Mouse (Mus musculus): ENCODE measurements at regions not wholly inside any gene's neighbourhood (a gene's known extent, or its start where the extent isn't known, plus 50 kb on each side); places are given as distances from the start of the nearest gene placed in this dataset.
"Not testable (repeated sequence)": the region's sequence is repeated elsewhere in the genome, so short reads cannot be mapped to it uniquely, and the experiment has no call there.

DNA sequence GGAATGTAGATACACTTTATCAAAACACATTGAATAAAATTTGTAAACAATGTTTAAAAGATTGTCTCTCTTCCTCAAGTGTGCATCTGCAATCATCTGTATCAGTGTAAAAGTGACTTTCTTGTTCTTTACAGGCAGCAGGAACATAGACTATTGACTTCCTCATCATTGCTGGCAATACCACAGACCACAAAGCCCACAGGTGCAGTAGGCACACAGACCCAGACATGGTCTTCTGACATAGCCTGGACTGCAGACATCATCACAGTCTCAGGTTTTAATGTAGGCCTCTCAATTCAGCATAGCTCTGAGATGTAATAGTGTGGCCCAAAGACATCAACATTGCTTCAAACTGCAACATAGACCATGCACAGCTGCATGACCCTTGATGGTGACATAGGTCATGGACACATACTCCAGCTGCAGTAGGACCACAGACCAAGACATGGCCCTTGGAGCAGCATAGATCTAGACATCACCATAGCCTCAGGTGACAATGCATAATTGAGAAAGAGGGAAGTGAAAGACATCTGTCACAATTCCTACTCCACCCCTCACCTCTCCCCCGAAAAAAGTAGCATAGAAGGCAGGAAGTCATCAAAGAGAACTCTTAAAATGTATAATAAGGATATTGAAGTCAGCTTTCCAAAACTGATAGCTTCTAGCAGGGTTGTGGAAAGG, 74.1 kb upstream of the Speer2 start:
- intact Hi-C loops (cut with DNase I): no loop called here
- DNase-seq (ENCODE audit: low spot score in 2 of 2): no peak

GRCm38 (mm10) chr16:69943635-69944034, 80.1 kb upstream of the Speer2 start:
- no peak for DNase-seq (ENCODE audit: low spot score in 2 of 2)
- intact Hi-C loops (cut with DNase I): no loop called here

DNA sequence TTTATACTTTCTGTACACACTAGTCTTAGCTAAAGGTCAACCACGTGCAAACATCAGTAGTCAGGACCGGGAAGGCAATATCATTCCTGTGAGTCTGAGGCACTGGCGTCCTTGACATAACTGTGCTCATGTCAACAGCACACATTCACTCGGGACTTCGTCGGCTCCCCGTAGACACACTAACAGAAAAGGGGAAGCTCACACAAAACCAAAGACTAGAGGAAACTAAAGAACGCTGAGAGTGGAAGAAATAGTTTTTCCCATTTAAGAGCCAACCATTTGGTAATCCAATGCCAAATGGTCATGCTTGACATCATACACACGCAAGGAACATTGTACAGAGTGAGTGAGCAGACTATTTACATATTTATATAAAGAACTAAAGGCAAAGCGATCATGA, 85.2 kb upstream of the Speer2 start:
- intact Hi-C loops (cut with DNase I): no loop called here
- DNase-seq (ENCODE audit: low spot score in 2 of 2): no peak

GRCm38 (mm10) chr16:69949339-69949738, 85.8 kb upstream of the Speer2 start:
- no peak for DNase-seq (ENCODE audit: low spot score in 2 of 2)
- intact Hi-C loops (cut with DNase I): no loop called here

- intact Hi-C loops (cut with DNase I): no loop called here
- DNase-seq (ENCODE audit: low spot score in 2 of 2): no peak
Measured at GRCm38 (mm10) chr16:69951581-69951980, 88.0 kb upstream of the Speer2 start.

- intact Hi-C loops (cut with DNase I); DNase-seq (ENCODE audit: low spot score in 2 of 2): not testable (repeated sequence)
Measured at GRCm38 (mm10) chr16:69966561-69966960, 103.0 kb upstream of the Speer2 start.

GRCm38 (mm10) chr16:69979813-69980527, 116.4 kb upstream of the Speer2 start:
- intact Hi-C loops (cut with DNase I): no loop called here
- no peak for DNase-seq (ENCODE audit: low spot score in 2 of 2)

DNA sequence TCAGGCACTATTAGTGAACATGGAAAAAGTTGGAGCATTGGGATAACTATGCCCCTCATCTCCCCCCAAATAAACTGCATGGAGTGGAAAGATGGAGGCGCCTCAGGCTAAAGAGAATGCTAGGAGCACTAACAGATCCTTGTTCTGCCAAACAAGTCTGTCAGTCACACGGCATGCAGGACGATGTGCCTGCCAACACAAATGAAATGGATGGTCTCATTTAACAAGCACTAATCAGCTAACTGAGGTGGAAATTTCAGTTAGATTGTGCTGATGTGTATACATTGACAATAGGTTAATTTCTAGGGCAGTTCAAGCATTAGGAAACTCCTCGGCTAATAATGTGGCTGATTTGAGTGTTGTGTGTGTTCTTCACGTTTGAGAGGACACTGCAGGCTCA, 120.8 kb upstream of the Speer2 start:
- DNase-seq (ENCODE audit: low spot score in 2 of 2): no peak
- intact Hi-C loops (cut with DNase I): no loop called here

- DNase-seq (ENCODE audit: low spot score in 2 of 2): peak in 1 of 2 experiments; percentile 8
- intact Hi-C loops (cut with DNase I): no loop called here
Measured at GRCm38 (mm10) chr16:69991907-69992470, 128.4 kb upstream of the Speer2 start.

DNA sequence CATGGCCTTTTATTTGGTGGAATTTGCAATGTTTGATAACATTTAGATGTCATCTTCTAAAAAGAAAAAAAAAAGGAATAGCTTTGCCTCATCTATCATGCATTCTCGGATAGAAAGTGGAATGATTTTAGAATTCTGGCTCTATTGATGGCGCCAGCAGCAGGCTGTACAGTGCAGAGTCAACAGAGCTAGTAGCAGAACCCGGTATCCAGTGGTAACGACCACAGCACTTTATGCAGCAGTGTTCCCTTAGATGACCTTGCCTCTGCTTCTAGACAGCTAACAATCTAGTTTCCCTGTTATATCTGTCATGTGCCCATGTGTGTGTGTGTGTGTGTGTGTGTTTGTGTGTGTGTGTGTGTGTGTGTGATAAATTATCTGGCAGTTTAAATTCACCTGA, 129.2 kb upstream of the Speer2 start:
- DNase-seq (ENCODE audit: low spot score in 2 of 2): no peak
- intact Hi-C loops (cut with DNase I): no loop called here

GRCm38 (mm10) chr16:70006863-70007262, 143.3 kb upstream of the Speer2 start:
- intact Hi-C loops (cut with DNase I): no loop called here
- no peak for DNase-seq (ENCODE audit: low spot score in 2 of 2)

GRCm38 (mm10) chr16:70016980-70017379, 153.4 kb upstream of the Speer2 start:
- DNase-seq (ENCODE audit: low spot score in 2 of 2): peak in 1 of 2 experiments; percentile 41
- intact Hi-C loops (cut with DNase I): no loop called here

DNA sequence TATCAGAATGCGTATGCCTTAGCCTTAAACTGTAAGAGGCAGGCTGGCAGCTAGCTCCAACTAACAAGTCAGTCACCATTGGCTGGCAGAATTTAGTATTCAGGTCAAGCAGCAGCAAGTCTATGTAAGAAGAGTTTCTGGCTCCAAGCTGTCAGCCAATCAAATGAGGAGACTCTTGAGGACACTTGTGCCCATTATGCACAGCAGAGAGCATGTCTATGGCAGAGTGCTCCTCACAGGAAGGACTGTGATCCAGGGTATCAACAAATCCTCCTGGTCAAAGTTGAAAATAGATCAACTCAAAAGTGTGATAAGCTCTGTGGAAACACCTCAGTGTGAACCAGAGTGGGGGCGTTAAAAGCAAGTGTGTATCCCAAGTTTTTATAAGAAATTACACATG, 156.0 kb upstream of the Speer2 start:
- intact Hi-C loops (cut with DNase I): no loop called here
- peak in 1 of 2 experiments; percentile 4 for DNase-seq (ENCODE audit: low spot score in 2 of 2)

GRCm38 (mm10) chr16:70021436-70021835, 157.9 kb upstream of the Speer2 start:
- intact Hi-C loops (cut with DNase I): no loop called here
- DNase-seq (ENCODE audit: low spot score in 2 of 2): no peak

DNA sequence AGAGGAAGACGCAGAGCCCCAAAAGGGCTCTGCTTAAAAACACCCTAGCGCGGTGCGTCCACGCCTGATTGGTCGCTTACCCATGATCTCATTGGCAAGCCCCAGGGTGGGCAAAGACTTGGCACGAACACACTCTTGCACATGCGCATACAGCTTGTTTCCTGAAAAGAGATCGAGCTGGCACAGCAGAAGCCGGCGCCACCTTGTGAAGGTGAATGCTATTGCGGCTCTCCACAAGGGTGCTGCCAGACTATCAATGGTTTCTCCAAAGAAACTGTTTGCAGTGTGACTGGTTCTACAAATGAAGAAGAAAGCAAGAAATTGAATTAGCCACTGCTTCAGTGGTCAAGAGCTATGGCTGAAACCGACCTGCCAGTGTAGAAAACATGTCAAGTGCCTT, 165.1 kb upstream of the Speer2 start:
- intact Hi-C loops (cut with DNase I): no loop called here
- DNase-seq (ENCODE audit: low spot score in 2 of 2): peak in 1 of 2 experiments; percentile 3

GRCm38 (mm10) chr16:70045547-70045946, 182.0 kb upstream of the Speer2 start:
- no peak for DNase-seq (ENCODE audit: low spot score in 2 of 2)
- intact Hi-C loops (cut with DNase I): no loop called here

GRCm38 (mm10) chr16:70046009-70046408, 182.5 kb upstream of the Speer2 start:
- intact Hi-C loops (cut with DNase I): no loop called here
- no peak for DNase-seq (ENCODE audit: low spot score in 2 of 2)

- intact Hi-C loops (cut with DNase I): no loop called here
- no peak for DNase-seq (ENCODE audit: low spot score in 2 of 2)
Measured at GRCm38 (mm10) chr16:70049850-70050249, 186.3 kb upstream of the Speer2 start.

- DNase-seq (ENCODE audit: low spot score in 2 of 2): peak in 1 of 2 experiments; percentile 12
- intact Hi-C loops (cut with DNase I): loop anchor here (10.0 kb wide), 1 partner anchor 493 kb away; no protein-coding TSS in a partner anchor
Measured at GRCm38 (mm10) chr16:70071471-70071870, 207.9 kb upstream of the Speer2 start.

DNA sequence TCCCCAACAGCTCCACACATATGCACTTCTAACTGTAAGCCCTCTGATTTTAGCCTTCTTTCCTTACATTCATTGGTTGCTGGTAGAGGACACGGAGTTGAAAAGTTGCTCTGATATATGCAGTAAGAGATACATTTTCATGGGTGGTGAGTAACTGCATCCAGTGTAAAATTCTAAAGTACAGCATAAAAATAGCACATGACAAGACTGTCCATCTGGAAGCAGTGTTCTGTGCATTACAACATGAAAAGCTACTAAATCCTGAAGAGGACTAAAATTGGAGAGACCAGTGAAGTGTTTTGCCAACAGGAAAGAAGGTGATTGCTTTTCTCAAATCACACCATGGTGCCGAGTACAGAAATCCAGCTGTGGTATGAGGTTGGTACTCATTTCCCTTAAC, 210.2 kb upstream of the Speer2 start:
- peak in 1 of 2 experiments; percentile 81 for DNase-seq (ENCODE audit: low spot score in 2 of 2)
- intact Hi-C loops (cut with DNase I): loop anchor here (10.0 kb wide), 1 partner anchor 491 kb away; no protein-coding TSS in a partner anchor

DNA sequence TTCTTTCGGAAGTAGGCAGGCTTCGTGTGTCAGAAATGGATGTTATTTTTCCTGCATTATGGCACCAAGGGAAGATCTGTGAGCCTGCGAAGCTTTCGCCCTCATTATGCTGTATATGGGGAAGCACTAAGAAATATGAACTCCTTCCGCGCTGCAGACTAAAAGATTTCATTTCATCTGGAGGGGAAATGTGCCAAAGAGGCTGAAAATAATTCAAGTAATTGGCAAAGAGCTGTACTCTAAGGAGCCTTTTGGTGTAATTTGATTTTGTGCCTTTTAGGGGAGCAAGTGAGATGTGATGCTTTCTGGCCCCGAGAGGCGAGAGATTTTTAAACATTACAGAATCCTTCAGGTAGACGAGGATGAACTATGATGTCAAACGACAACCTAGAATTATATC, 216.0 kb upstream of the Speer2 start:
- peak in 1 of 2 experiments; percentile 43 for DNase-seq (ENCODE audit: low spot score in 2 of 2)
- intact Hi-C loops (cut with DNase I): loop anchor here (10.0 kb wide), 1 partner anchor 485 kb away; no protein-coding TSS in a partner anchor
